Mouse (Mus musculus) lung, postnatal 4 days (tissue): ENCODE measurements around the gene Rbm18.
"Not testable (repeated sequence)": the region's sequence is repeated elsewhere in the genome, so short reads cannot be mapped to it uniquely, and the experiment has no call there.

Experiments used
- DNase-seq, 2 experiments: peaks; one replicate each; pipeline ENCODE4 v3.0.0; 2021

Rbm18 gene

GRCm38 (mm10) chr2:36136300-36136941, at the start of gene Rbm18, which contains the start of gene Mrrf:
TSS of gene Rbm18 (minus strand) at chr2:36136773.
TSS of gene Mrrf (plus strand) at chr2:36136389.
- DNase-seq, result peak; percentile 94 to 95

- DNase-seq, result peak; percentile 31 to 78
Observed at GRCm38 (mm10) chr2:36184876-36185275, 48.3 kb upstream of the Rbm18 start.

DNA sequence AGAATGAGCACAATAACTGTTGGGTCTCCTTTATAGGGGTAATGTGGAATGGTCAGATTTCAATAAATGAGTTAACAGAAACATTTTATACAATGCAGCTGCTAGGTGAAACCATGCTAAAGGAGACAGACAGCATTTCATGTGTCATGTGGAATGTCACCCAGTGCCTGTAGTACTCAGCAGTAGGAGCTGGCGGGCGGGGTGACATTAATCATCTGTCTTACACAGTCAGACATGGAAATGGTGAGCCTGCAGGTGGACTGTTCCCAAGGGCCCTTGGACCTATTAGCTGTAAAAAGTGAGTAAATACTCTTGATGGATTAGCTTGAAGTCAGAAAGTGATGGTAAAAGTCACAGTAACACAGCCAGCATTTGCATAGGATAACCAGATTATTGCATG, 47.6 kb upstream of the Rbm18 start:
- DNase-seq, result no peak

GRCm38 (mm10) chr2:36183278-36183677, 46.7 kb upstream of the Rbm18 start:
- peak in 1 of 2 experiments; percentile 37 for DNase-seq

DNA sequence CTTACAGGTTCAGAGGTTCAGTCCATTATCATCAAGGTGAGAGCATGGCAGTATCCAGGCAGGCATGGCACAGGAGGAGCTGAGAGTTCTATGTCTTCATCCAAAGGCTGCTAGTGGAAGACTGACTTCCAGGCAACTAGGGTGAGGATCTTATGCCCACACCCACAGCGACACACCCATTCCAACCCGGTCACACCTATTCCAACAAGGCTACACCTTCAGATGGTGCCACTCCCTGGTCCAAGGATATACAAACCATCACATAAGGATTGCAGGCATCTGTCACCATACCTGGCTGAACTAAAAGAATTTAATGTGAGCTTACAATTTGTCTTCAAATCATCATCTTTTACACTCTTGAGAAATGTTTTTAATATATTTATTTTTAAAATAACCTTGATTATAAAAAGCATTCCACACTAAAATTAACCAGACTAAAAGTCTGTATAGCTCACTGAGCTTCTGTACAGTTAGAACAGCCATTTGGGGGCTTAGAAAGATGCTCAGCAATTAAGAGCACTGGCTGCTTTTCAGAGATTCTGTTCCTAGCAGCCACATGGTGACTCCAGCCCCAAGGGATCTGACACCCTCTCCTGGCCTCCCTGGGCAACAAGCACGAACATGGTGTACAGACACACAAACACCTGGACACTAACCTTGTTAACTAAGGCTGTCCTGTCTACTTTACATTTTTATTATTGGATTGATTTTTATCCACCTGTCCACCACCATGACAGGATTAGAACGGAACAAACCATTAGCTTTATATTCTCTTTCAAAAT, 45.2 kb upstream of the Rbm18 start:
- not testable (repeated sequence) for DNase-seq

DNA sequence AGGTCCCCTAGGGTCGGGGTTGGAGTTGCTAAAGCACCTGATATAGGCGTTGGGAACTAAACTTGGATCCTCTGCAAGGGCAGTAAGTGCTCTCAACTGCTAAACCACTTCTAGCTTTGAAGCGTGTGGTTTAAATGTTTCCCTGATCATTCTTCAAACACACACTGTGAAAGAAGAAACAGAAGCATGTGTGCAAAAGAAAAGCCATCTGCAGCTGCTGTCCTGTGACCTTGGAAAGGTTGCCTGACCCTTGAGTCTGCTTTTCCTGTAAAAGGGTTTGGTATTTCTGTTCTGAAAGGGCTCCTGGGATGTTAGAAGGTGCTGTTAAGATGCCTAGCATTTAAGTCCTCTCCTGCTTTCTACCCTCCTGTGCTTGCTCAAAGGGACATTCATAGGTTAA, 42.9 kb upstream of the Rbm18 start:
- no peak for DNase-seq

DNA sequence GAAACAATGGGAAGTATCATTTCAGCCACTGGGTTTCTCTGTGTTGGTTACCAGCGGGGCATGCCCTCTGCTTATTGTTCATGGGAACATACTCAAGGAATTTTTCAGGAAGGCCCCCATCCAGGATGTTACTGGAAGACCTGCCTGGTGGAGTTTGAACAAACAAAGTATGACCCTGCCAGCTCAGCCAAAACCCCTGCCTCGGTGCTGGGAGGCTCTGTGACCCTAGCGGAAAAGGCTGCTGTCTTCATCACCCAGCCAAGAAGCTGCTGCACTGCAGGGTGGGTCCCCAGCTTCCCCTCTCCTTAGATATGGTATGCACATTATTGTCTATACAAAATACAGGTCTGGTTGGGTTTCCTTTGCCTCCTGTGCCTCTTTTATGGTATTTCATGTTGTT, 36.0 kb upstream of the Rbm18 start:
- DNase-seq, result peak; percentile 31 to 60

DNA sequence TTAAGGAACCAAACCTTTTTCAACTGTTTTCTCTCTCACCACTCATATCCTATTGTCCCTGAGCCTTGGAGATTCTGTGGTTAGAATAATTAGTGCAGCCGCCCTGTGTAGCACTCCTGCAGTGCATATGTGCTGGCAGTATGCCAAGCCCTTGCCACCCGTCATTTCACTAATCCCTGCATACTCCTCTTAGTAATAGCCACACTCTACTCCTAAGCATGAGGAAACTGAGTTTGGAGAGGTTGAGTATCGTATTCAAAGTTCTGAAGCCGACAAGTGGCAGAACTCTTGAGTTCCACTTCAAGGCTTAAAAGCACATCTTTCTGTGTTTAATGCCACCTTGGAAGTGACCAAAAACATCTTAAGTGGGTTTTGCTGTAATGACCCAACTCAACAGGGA, 35.6 kb upstream of the Rbm18 start:
- DNase-seq, result peak; percentile 47 to 70

DNA sequence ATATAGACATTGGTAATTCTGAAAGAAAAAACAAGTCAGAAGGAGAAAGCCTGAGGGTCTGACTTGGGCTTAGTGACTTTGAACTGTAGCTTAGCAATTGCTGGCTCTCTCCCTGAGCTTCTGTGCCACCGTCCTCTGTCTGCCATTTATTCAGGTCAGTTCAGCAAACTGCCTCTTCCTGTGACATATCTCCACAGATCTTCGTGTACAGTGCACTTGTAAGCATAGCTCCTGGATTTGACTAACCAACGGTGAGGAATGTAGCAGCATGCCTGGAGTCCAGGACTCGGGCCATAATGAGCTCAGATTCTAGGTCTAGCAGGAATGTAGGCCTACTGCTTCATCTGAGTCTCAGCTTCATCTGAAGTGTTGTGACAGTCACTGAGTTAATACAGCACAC, 32.6 kb upstream of the Rbm18 start:
- DNase-seq, result no peak

- DNase-seq, result no peak
Observed at GRCm38 (mm10) chr2:36167990-36168618, 31.5 kb upstream of the Rbm18 start.

- no peak for DNase-seq
Observed at GRCm38 (mm10) chr2:36159336-36159735, 22.8 kb upstream of the Rbm18 start.

DNA sequence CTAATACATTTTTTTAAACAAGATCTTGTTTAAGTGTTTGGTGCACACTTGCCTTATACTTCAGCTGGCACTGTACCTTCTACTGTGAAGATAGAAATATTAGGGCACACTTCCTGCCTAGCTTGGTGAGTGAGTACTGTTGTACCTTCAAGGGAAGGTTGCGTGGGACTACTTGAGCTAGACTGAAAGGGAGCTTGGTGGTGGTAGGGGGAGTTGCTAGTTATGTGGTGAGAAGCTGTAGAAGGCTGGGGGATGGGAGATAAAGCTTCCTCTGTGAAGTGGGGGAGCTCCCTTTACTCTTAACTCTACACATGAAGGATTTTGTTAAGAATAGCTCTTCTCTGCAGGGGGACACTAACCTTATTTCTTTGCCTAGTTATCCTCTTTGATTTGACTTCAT, 20.9 kb upstream of the Rbm18 start:
- no peak for DNase-seq

GRCm38 (mm10) chr2:36152401-36152800, 15.8 kb upstream of the Rbm18 start:
- not testable (repeated sequence) for DNase-seq

DNA sequence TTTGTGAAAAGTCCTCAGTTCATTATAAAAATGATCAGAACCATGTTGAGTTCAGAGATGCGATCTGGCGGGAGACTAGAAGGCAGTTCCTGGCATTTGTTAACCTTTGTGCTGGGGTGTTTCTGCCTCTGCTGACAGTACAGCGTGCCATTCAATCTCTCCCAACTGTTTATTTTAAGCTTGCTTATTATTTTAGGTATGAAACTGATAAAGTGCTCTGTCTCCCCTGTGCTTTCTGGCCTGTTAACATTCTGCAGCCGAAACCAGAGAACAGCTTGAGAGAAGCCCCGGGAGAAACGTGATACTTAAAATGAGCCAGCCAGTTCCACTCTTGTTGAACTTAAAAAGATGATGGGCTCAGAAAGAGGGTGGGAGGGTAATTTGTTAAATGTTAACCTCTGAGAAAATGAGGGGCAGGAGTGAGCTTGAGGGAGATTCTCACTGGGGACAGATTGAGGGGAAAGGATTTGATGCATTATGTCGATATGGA, 12.3 kb upstream of the Rbm18 start:
- no peak for DNase-seq

DNA sequence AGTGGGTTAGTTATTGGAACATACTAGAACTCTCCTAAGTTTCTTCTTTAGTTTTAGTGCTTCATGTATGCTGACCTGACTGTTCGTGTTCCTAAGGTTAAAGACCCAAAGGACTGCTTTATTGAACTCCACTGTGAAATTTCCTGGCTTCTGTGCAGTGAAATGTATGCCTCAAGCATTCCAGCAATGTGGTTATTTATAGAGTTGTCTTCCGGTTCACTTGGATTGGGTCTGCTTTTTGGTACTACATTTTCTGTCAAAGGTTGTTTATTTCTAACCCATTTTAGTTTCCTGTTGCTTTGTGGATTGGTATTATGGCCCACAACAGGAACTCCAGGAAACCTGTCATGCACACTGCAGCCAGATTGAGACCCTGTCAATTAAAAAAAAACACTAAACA, 2.5 kb upstream of the Rbm18 start:
- DNase-seq, result no peak

DNA sequence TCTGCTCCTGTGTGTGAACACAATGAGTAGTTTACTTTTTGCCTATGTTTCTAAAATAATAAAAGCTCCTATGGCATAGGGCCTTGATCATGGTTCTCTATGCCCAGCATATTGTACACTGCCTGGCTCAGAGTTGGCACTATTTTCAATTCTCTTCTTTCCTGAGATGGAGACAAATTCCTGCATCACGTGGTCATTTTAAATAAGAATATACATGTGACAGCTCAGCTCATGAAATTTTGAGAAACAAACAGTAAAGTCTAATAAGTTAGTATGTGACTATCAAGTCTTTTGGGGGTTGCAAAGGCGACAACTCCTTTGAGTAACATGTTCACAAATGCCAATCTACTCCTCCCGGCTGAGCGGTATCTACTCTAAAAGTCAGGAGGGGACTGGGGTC, 686 bp downstream of the Rbm18 start:
- DNase-seq, result no peak

GRCm38 (mm10) chr2:36129051-36129450, 7.5 kb downstream of the Rbm18 start:
- DNase-seq, result no peak

DNA sequence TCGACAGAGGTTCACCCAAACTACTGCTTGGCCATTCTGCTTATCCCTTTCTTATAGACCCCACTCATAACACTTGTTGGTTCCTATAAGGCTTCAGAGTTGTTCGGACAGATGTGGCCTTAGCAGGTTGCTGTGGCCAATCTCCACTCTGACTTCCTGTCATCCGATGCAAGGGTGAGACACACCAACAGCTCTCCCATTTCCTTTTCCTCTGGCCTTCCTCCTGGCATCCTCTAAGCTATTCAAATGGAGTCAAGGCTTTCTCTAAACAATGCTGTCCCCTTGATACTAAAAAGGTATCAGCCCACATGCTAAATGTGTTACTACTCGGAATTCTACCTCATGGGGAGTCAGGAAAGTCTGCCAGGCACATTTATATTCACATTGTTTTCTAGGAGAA, 8.6 kb downstream of the Rbm18 start:
- DNase-seq, result no peak

DNA sequence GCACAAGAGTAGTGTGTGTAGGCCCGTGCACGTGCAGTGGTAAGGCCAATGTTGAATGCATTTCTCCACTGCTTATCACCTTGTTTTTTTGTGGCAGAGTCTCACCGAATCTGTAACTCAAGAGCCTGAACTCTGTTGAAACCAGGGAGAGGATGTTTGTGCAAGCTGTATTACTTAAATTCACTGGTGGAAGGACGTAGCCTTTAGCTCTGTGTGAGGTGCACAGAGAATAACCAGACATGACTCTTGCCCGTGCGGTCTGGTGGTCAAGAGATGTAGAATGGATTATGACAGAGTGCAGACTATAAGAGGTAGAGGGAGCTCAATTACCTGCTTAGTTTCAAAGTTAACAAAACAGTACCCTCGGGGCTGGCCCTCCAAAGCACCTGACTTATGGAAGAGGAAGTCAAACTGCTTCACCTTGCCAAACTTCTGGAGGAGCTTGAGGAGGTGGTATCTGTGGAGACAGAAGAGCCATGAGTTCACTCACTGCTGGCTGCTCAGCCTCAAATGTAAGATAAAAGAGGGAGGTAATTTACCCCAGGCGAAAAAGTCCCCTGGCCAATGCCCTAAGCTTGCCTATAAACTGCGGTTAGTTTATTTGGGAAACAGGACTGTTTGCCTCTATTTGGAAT, 9.7 kb downstream of the Rbm18 start:
- no peak for DNase-seq

- DNase-seq, result no peak
Observed at GRCm38 (mm10) chr2:36112632-36113031, 23.9 kb downstream of the Rbm18 start.

DNA sequence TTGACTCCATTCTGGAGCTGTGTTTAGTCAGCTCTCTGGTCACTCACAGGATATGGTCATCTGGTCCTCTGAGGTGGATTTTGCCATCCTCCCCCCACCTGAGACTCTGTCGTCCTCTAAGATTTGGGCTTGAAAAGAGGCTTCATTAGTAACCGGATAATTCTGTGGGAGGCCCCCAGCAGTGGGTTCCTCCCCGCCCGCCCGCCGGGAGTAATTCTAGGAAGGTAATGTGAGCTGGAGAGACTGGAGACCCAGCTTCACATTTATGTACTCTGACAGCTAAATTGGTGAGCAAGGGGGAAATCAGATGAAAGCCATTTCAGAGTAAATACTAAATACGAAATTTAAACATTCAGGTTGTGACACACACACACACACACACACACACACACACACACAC, 28.0 kb downstream of the Rbm18 start:
- no peak for DNase-seq

- peak; percentile 25 to 48 for DNase-seq
Observed at GRCm38 (mm10) chr2:36104956-36105741, 31.4 kb downstream of the Rbm18 start, which contains the start of gene Lhx6. TSS of gene Lhx6 (minus strand) at chr2:36105408.
